ENCODE assay signal across 8 mouse cellular contexts in genomic region chr17:53587074-53587851, GRCm38 (mm10). TPM values are rescaled to one million over a fixed set of nuclear protein-coding genes. Genes with fewer than 3 reads are reported as not detected.
A peak's percentile ranks its signal among the peaks of the same experiment; 100 is the strongest.
DNase-seq lines count a peak whose midpoint lies in the region; ATAC-seq and TF ChIP-seq lines count a peak whose summit lies in the region.

No protein-coding gene starts in this region.

- no peaks in the 10 kb centered on the region for H3K9me3 ChIP-seq in E14TG2a.4 (ENCODE audit: low read length)
- no peaks in the 10 kb centered on the region for H3K9me3 ChIP-seq in forebrain, embryonic 13.5 days (replicated peaks)
- H3K9me3 ChIP-seq in heart, postnatal 0 days (replicated peaks; ENCODE audit: control insufficient read depth, low read length), result no peaks in the 10 kb centered on the region
- no peaks in the 10 kb centered on the region for H3K9me3 ChIP-seq in lung, embryonic 15.5 days

- peak overlapping the region; percentile 17 for H3K4me2 ChIP-seq in forebrain, embryonic 13.5 days
- peak overlapping the region; percentile 33 for H3K4me2 ChIP-seq in heart, postnatal 0 days (ENCODE audit: low read depth, low read length)
- H3K4me2 ChIP-seq in lung, embryonic 15.5 days, result 0 out of 2 replicates have a peak overlapping the region, but pooled peaks have one; percentile 8

- peaks cover 84% of the 10 kb centered on the region for H3K4me1 ChIP-seq in E14TG2a.4 (replicated peaks; ENCODE audit: low read depth, low read length)
- peaks cover 22% of the 10 kb centered on the region for H3K4me1 ChIP-seq in forebrain, embryonic 13.5 days
- peaks cover 53% of the 10 kb centered on the region for H3K4me1 ChIP-seq in heart, postnatal 0 days (ENCODE audit: control insufficient read depth, insufficient read depth)
- H3K4me1 ChIP-seq in lung, embryonic 15.5 days, result peaks cover 15% of the 10 kb centered on the region

- no peak for TF ChIP-seq CTCF in E14TG2a.4 (conservative IDR thresholded peaks at IDR 0.05; ENCODE audit: low read length)
- no peak for TF ChIP-seq CTCF in heart, postnatal 0 days (IDR thresholded peaks at IDR 0.05; ENCODE audit: low read depth)

- peak; percentile 95 for ATAC-seq in forebrain, embryonic 13.5 days
- peak; percentile 93 for ATAC-seq in heart, postnatal 0 days (ENCODE audit: insufficient read depth, low read depth)
- peak; percentile 52; the same call in 1 of the 2 replicates for ATAC-seq in lung, embryonic 15.5 days (ENCODE audit: borderline replicate concordance, extremely low read depth, low FRiP score, low TSS enrichment)

- H3K27me3 ChIP-seq in E14TG2a.4 (ENCODE audit: insufficient read depth, low read length), result no peaks in the 10 kb centered on the region
- H3K27me3 ChIP-seq in forebrain, embryonic 13.5 days, result no peaks in the 10 kb centered on the region
- H3K27me3 ChIP-seq in heart, postnatal 0 days (ENCODE audit: control insufficient read depth, insufficient read depth, low read length), result no peaks in the 10 kb centered on the region
- H3K27me3 ChIP-seq in lung, embryonic 15.5 days, result no peaks in the 10 kb centered on the region

- peak; percentile 81 to 89 for DNase-seq in adrenal gland, postnatal 4 days (ENCODE audit: low spot score in 2 of 2)
- DNase-seq in heart, postnatal 0 days (ENCODE audit: low spot score), result peak; percentile 97
- DNase-seq in large intestine, adult 2 months (ENCODE audit: low read depth, low spot score), result peak; percentile 93
- DNase-seq in retina, embryonic 14.5 days (ENCODE audit: low spot score), result peak; percentile 37
- peak; percentile 40 to 58 for DNase-seq in thymus, postnatal 36 days

- 56% methylated on average over 14 of the region's 14 CpGs for WGBS in forebrain, embryonic 13.5 days
- 4% methylated on average over 14 of the region's 14 CpGs for WGBS in heart, postnatal 0 days
- 21% methylated on average over 14 of the region's 14 CpGs for WGBS in large intestine, adult 2 months
- WGBS in lung, embryonic 15.5 days, result 30% methylated on average over 14 of the region's 14 CpGs

- H3K27ac ChIP-seq in forebrain, embryonic 13.5 days, result peak overlapping the region; percentile 75
- peak overlapping the region; percentile 89 for H3K27ac ChIP-seq in heart, postnatal 0 days (ENCODE audit: low read depth)
- peak overlapping the region; percentile 48; the same call in 1 of the 2 replicates for H3K27ac ChIP-seq in lung, embryonic 15.5 days

- no peak overlapping the region for H3K9ac ChIP-seq in forebrain, embryonic 13.5 days
- H3K9ac ChIP-seq in heart, postnatal 0 days (replicated peaks; ENCODE audit: low read depth, low read length), result no peak overlapping the region; the same call in 1 of the 2 replicates
- H3K9ac ChIP-seq in lung, embryonic 15.5 days, result no peak overlapping the region

- H3K4me3 ChIP-seq in E14TG2a.4 (replicated peaks; ENCODE audit: low read length), result peak overlapping the region; percentile 17; the same call in 1 of the 2 replicates
- H3K4me3 ChIP-seq in forebrain, embryonic 13.5 days, result no peak overlapping the region
- no peak overlapping the region for H3K4me3 ChIP-seq in heart, postnatal 0 days (ENCODE audit: low read depth, low read length)
- H3K4me3 ChIP-seq in lung, embryonic 15.5 days, result no peak overlapping the region

- H3K36me3 ChIP-seq in E14TG2a.4 (ENCODE audit: insufficient read depth, low read length), result peaks cover 45% of the 10 kb centered on the region
- H3K36me3 ChIP-seq in forebrain, embryonic 13.5 days (ENCODE audit: poor library complexity, severe bottlenecking), result no peaks in the 10 kb centered on the region
- no peaks in the 10 kb centered on the region for H3K36me3 ChIP-seq in heart, postnatal 0 days (replicated peaks; ENCODE audit: control insufficient read depth, insufficient read depth, low read length)
- H3K36me3 ChIP-seq in lung, embryonic 15.5 days, result no peaks in the 10 kb centered on the region

- TF ChIP-seq EP300 in heart, postnatal 0 days (IDR thresholded peaks at IDR 0.05; ENCODE audit: low read depth), result peak; percentile 79; the same call in 1 of the 2 replicates

RNA-seq across cellular contexts. Expression of gene Kat2b, which starts 20.6 kb away (rescaled TPM):
- 10 to 100 TPM; 68.5 to 76.6 TPM for total RNA-seq in adrenal gland, postnatal 4 days (2021)
- polyA plus RNA-seq in forebrain, embryonic 13.5 days (2015; fragmentation: Nextera tagmentation; extraction: Ambion mirVana), result 7.0 and 7.5 TPM in 2 replicates
- 65.1 and 71.3 TPM in 2 replicates for total RNA-seq in heart, postnatal 0 days (2014; rRNA removed; ENCODE audit: low replicate concordance)
- 11.0 and 12.1 TPM in 2 replicates for polyA plus RNA-seq in heart, postnatal 0 days (2015; fragmentation: Nextera tagmentation; extraction: Ambion mirVana)
- 6.6 and 7.7 TPM in 2 replicates for polyA plus RNA-seq in large intestine, adult 2 months (2012; rRNA removed)
- 5.6 and 6.4 TPM in 2 replicates for polyA plus RNA-seq in lung, embryonic 15.5 days (2015; fragmentation: Nextera tagmentation; extraction: Ambion mirVana)

RNA-seq across cellular contexts. Expression of gene Pp2d1, which starts 48.0 kb away (rescaled TPM):
- total RNA-seq in adrenal gland, postnatal 4 days (2021), result not detected
- 0.39 and 0.47 TPM in 2 replicates for polyA plus RNA-seq in forebrain, embryonic 13.5 days (2015; fragmentation: Nextera tagmentation; extraction: Ambion mirVana)
- total RNA-seq in heart, postnatal 0 days (2014; rRNA removed; ENCODE audit: low replicate concordance), result not detected in 2 replicates
- polyA plus RNA-seq in heart, postnatal 0 days (2015; fragmentation: Nextera tagmentation; extraction: Ambion mirVana), result 0.14 TPM in 1 of 2 replicates, not detected in the other
- polyA plus RNA-seq in large intestine, adult 2 months (2012; rRNA removed), result not detected in 2 replicates
- polyA plus RNA-seq in lung, embryonic 15.5 days (2015; fragmentation: Nextera tagmentation; extraction: Ambion mirVana), result 0.24 and 0.26 TPM in 2 replicates

Comparison
In these comparisons a context has a peak if more than half of its experiments do, and no peak if none do; other contexts are left out.
1. DNase-seq: peak in every context shown above with its lines; median percentile 97 in heart, postnatal 0 days; 93 in large intestine, adult 2 months; 85 in adrenal gland, postnatal 4 days; 49 in thymus, postnatal 36 days; 37 in retina, embryonic 14.5 days.